In genomic region chrX:100524471-100524870, GRCm38 (mm10) we compare ENCODE assay signal across 25 mouse cellular contexts. TPM values are rescaled to one million over a fixed set of nuclear protein-coding genes. Genes with fewer than 3 reads are reported as not detected.
A peak's percentile ranks its signal among the peaks of the same experiment; 100 is the strongest.
DNase-seq lines count a peak whose midpoint lies in the region; ATAC-seq and TF ChIP-seq lines count a peak whose summit lies in the region.
"Had no signal": no experiment of that assay in that cellular context is flagged by ENCODE, and none has a peak within 500 bp of the region (broad histone marks: within the 10 kb centered on the region; RNA-seq: fewer than 3 reads in every experiment).

Gene Dgat2l6, plus strand, starts transcription at chrX:100524838.

- no peak for DNase-seq in CH12.LX (ENCODE audit: extremely low read depth)
- no peak for DNase-seq in ES-E14 (ENCODE audit: low read depth, low spot score)
- DNase-seq in spleen, adult 18-20 months: no peak
- no peak for DNase-seq in liver, embryonic 11.5 days (ENCODE audit: low spot score)
- DNase-seq: adrenal gland, adult 2 months; adrenal gland, adult 8-10 months; adrenal gland, postnatal 10 days; adrenal gland, postnatal 14 days; adrenal gland, postnatal 25 days; adrenal gland, postnatal 36 days; B cell, adult 2 months; cerebellum, adult 11 months; cerebellum, adult 11-12 months; cerebellum, adult 18-20 months; cerebellum, adult 2 months; cerebellum, adult 8-10 months had no signal

- H3K9me3 ChIP-seq in CH12.LX (replicated peaks; ENCODE audit: low read length): no peaks in the 10 kb centered on the region
- no peaks in the 10 kb centered on the region for H3K9me3 ChIP-seq in ES-E14 (ENCODE audit: control insufficient read depth, insufficient read depth, low read depth, low read length)
- H3K9me3 ChIP-seq in liver, embryonic 11.5 days (ENCODE audit: control insufficient read depth, low read length): no peaks in the 10 kb centered on the region
- H3K9me3 ChIP-seq: G1E had no signal

- dilution Hi-C loops in CH12.LX (cut with MboI; ENCODE audit: extremely low pct_ligation_motif_present, extremely low pct_unique_long_range_greater_than_20kb, low sequenced_read_pairs): no loop called here

- H3K79me2 ChIP-seq in CH12.LX (replicated peaks; ENCODE audit: control insufficient read depth, extremely low read depth, insufficient read depth, poor library complexity, severe bottlenecking): no peaks in the 10 kb centered on the region

- no peak for TF ChIP-seq POLR2A in CH12.LX (IDR thresholded peaks at IDR 0.05; ENCODE audit: low read depth, low read length)

- no peak for TF ChIP-seq RAD21 in CH12.LX (IDR thresholded peaks at IDR 0.05; ENCODE audit: low read depth, low read length)

- in situ Hi-C loops in CH12.LX (cut with MboI; ENCODE audit: low pct_ligation_motif_present, low pct_unique_long_range_greater_than_20kb, low sequenced_read_pairs) (no loop called here), ES-E14 (cut with MboI; ENCODE audit: low sequenced_read_pairs in 2 of 2, unreplicated experiment in 2 of 2) (no loop called here)

- WGBS in liver, embryonic 11.5 days: 85% methylated on average over 4 of the region's 4 CpGs

- no peak for TF ChIP-seq CTCF in CH12.LX (conservative IDR thresholded peaks at IDR 0.05 in 1 of 2, IDR thresholded peaks at IDR 0.05 in 1 of 2; ENCODE audit: low read depth in 2 of 2, low read length in 2 of 2)

- no peak within 1 kb of the TSS for H3K9ac ChIP-seq in CH12.LX (ENCODE audit: insufficient read depth, low read depth)
- no peak within 1 kb of the TSS for H3K9ac ChIP-seq in ES-E14 (ENCODE audit: insufficient read depth, low read depth, low read length, poor library complexity, severe bottlenecking)
- H3K9ac ChIP-seq in liver, embryonic 11.5 days (ENCODE audit: low read depth, low read length): no peak within 1 kb of the TSS

- H3K4me1 ChIP-seq in CH12.LX (ENCODE audit: control insufficient read depth in 1 of 2, insufficient read depth in 2 of 2) (no peaks in the 10 kb centered on the region), ES-E14 (ENCODE audit: control insufficient read depth in 2 of 2, insufficient read depth in 2 of 2, low read length in 2 of 2, poor library complexity in 1 of 2) (no peaks in the 10 kb centered on the region)
- H3K4me1 ChIP-seq in liver, embryonic 11.5 days (replicated peaks; ENCODE audit: control insufficient read depth, insufficient read depth, low read length): no peaks in the 10 kb centered on the region

- H3K4me3 ChIP-seq in CH12.LX (replicated peaks in 1 of 3; ENCODE audit: low read depth in 2 of 3, low read length in 2 of 3, poor library complexity in 1 of 3) (no peak within 1 kb of the TSS), ES-E14 (ENCODE audit: insufficient read depth in 1 of 2, low read depth in 1 of 2, low read length in 2 of 2, poor library complexity in 1 of 2, severe bottlenecking in 1 of 2) (no peak within 1 kb of the TSS)
- no peak within 1 kb of the TSS for H3K4me3 ChIP-seq in liver, embryonic 11.5 days (ENCODE audit: low read depth, low read length)

- TF ChIP-seq EP300 in CH12.LX (IDR thresholded peaks at IDR 0.05; ENCODE audit: low read length): no peak

- no peak within 1 kb of the TSS for H3K4me2 ChIP-seq in CH12.LX (ENCODE audit: insufficient read depth, low read depth, poor library complexity, severe bottlenecking)
- no peak within 1 kb of the TSS for H3K4me2 ChIP-seq in liver, embryonic 11.5 days

- H3K36me3 ChIP-seq in CH12.LX (replicated peaks in 1 of 2; ENCODE audit: control insufficient read depth in 1 of 2, insufficient read depth in 1 of 2, low read length in 1 of 2) (peaks cover 0 to 5% of the 10 kb centered on the region in 2 experiments), ES-E14 (ENCODE audit: control insufficient read depth, insufficient read depth, low read length, poor library complexity, severe bottlenecking) (no peaks in the 10 kb centered on the region)
- no peaks in the 10 kb centered on the region for H3K36me3 ChIP-seq in liver, embryonic 11.5 days (ENCODE audit: control insufficient read depth, insufficient read depth, low read length)
- H3K36me3 ChIP-seq: G1E had no signal

- no peaks in the 10 kb centered on the region for H3K27me3 ChIP-seq in CH12.LX (replicated peaks)
- peaks cover 11% of the 10 kb centered on the region for H3K27me3 ChIP-seq in liver, embryonic 11.5 days (replicated peaks; ENCODE audit: control insufficient read depth, insufficient read depth, low read length)

- no peak for ATAC-seq in liver, embryonic 11.5 days (replicated peaks; ENCODE audit: low FRiP score)
- ATAC-seq: activated CD4-positive, CD25-positive, alpha-beta regulatory T cell, adult 4 months; CD4-positive, CD25-positive, alpha-beta regulatory T cell, adult 4 months; Patski had no signal

- H3K27ac ChIP-seq in CH12.LX (ENCODE audit: insufficient read depth, low read depth) (no peak within 1 kb of the TSS), ES-E14 (ENCODE audit: insufficient read depth, low read depth, low read length, poor library complexity, severe bottlenecking) (no peak within 1 kb of the TSS)
- no peak within 1 kb of the TSS for H3K27ac ChIP-seq in liver, embryonic 11.5 days (ENCODE audit: low read depth, low read length)

TF ChIP-seq in CH12.LX, 34 proteins besides CTCF, POLR2A, EP300 and RAD21:
- peak; percentile 61; the same call in 1 of the 2 replicates for TF ChIP-seq MAFK (IDR thresholded peaks at IDR 0.05; ENCODE audit: insufficient replicate concordance, low read length)
- no peak for TF ChIP-seq SMC3 (IDR thresholded peaks at IDR 0.05; ENCODE audit: low read depth, low read length)

TF ChIP-seq in ES-E14, 5 proteins besides CTCF, POLR2A, EP300 and RAD21:
- TF ChIP-seq HCFC1 (IDR thresholded peaks at IDR 0.05; ENCODE audit: borderline replicate concordance, insufficient read depth, low read length): no peak
- peak; percentile 71 for TF ChIP-seq MAFK (IDR thresholded peaks at IDR 0.05; ENCODE audit: insufficient read depth, low read depth, low read length)

RNA-seq across cellular contexts. Expression of gene Dgat2l6, which starts in this region (rescaled TPM):
- total RNA-seq in CH12.LX (2012; rRNA removed): not detected in 2 replicates
- total RNA-seq in CH12.LX (2014; rRNA removed): 0.07 TPM in 1 of 2 replicates, not detected in the other
- not detected in 2 replicates for polyA plus RNA-seq in CH12.LX (2012; ENCODE audit: insufficient read length, low read depth)
- not detected in 2 replicates for total RNA-seq in ES-E14 (2012; rRNA removed)
- polyA plus RNA-seq in liver, embryonic 11.5 days (2014; fragmentation: Nextera tagmentation; extraction: Ambion mirVana): not detected in 2 replicates
- total RNA-seq: adrenal gland, adult 18-20 months; adrenal gland, adult 2 months; adrenal gland, adult 8-10 months; adrenal gland, postnatal 10 days; adrenal gland, postnatal 14 days; adrenal gland, postnatal 25 days; adrenal gland, postnatal 36 days; adrenal gland, postnatal 4 days; MEL had no signal
- polyA plus RNA-seq: activated CD4-positive, CD25-positive, alpha-beta regulatory T cell, adult 4 months; adrenal gland, adult 2 months; brain, embryonic 14.5 days; C2C12; CD4-positive, CD25-positive, alpha-beta regulatory T cell, adult 4 months; cerebellum, adult 2 months; G1E; Patski had no signal
